Mouse (Mus musculus) spleen, adult 12 weeks (tissue): ENCODE results near the gene Ddt.

Experiments used
- DNase-seq: peaks from one replicate; pipeline ENCODE4 v3.0.0; 2022; ENCODE audit warnings: low spot score

Gene Ddt

DNA sequence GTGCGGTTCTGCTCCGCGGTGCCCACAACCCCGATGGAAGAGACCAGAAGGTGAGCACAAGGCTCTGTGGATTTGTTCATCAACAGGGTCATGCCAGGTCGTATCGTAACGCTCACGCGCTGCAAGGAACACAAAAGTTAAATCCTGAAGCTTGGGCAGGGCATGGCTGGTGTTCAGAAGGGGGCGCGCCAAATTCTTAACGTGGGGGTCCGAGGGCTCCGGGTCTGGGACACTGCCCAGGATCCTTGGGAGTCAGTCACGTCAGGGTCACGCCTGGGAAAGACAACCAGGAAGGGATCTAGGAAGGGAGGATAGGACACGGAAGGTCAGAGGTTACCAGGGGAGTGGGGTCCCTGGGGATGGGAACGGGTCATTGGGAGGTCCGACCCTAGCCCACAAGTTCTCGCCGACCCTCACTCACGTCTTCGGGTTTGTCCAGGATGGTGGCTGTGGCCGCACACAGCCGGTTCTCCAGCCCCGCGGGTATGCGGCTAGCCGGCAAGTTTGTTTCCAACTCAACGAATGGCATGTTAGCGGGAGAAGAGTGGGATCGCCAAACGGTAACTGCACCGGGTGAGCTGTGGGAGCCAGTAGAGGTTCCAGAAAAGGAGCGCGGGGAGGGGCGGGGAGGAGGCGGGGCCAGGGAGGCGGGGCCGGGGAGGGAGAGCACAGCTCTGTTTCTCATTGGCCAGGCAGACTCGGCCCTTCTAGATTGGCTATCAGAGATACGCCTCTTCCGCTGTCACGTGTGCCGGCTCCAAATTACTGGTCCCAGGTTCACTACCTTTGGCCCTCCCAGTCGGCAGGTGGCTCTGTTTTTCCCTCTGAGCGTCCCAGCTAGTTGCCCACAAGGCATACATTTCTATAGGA is at the start of gene Ddt:
TSS of gene Ddt (minus strand) at position 620 of the 870 bp plus-strand sequence.
- peak; percentile 71 for DNase-seq

- DNase-seq, result no peak
These were observed 49.2 kb upstream of the Ddt start, which contains the start of gene Gstt4 for GRCm38 (mm10) chr10:75822443-75822842. Gene Gstt4 (minus strand): TSS chr10:75822543.

DNA sequence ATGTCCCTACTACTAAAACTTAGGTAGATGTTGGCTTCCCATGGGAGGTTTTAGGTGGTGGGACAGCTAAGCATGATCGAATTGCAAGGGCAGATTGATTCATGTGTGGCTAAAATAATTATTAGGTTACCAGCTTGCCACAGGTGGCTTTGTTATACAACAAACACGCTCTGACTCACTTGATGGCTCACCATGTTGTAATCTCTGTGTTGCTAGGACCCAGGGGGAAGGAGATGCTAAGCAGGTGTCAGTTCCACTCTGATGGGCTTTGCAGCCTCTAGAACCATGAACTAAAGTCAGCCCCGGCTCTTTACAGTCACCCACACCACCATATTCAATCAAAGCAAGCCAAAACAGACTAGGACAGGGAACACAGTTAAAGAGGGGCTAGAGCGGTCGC is 46.7 kb upstream of the Ddt start:
- no peak for DNase-seq

GRCm38 (mm10) chr10:75818641-75819040 is 45.4 kb upstream of the Ddt start:
- DNase-seq, result no peak

DNA sequence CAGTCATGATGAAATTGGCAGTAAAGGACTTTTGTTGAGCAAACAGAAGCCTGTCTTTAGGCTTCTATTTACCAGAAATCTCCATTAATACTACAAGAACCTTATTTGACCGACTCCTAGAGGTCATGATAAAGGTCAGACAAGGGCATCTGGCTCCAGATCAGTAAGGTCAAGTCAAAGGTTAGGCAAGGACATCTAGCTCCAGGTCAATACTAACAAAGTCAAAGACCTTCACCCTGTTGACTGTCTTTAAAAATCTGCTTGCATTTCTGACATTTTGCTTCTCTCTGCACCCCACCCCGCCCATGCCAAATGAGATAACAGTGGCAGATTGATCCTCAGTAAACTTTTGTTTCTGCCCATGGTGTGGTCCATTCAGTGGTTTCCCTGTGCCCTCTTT is 31.0 kb upstream of the Ddt start:
- DNase-seq, result no peak

DNA sequence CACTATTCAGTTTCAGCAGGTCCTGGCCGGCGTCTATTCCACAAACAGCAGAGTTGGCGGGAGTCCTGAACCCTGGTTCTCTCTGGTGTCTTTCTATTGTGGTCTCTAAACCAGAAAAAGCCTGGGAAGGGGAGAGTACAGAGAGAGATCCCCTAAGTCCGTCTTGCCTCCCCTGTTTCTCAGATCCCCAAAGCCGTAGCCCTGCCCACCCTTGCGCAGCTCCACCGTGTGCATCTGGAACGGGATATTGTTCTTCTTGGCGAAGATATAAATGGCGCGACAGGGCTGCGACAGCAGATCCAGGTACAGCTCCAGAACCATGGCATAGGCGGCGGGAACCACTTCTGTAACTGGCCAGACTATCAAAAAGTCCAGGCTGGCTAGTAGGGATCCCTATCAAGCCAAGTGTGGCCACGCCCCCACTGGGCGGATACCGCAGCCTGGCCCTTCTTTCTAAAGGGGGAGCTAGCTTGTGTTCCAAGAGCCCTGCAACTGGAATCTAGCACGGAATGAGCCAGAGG is 25.0 kb upstream of the Ddt start, which contains the start of gene Gstt1:
TSS of gene Gstt1 (minus strand) at position 409 of the 521 bp plus-strand sequence.
- peak; percentile 66 for DNase-seq

DNA sequence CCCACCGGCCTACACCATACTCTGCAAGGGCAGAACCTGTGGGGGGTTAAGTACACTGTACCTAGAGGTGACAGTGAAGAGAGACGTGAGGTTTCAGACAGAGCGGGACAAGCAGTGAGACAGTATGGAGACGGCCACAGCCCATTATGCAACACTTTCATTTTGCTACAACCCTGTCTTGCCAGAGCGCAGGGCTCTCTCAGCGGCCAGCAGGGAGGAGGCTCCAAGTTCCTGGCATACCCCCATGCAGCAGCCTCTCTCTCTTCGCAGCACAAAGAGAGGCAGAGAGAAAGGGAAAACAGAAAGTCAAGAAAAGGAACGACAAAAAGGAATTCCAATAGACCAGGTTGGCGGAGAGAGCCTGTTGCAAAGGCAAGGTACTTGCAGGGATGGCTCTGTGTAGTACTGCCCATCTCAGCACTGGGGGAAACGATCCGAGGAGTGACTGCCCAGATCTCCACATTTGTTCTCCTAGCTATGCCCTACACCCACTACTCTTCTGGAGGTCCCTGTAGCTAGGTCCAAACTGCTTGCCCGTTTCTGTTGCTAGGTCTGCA is 24.5 kb upstream of the Ddt start:
- no peak for DNase-seq

DNA sequence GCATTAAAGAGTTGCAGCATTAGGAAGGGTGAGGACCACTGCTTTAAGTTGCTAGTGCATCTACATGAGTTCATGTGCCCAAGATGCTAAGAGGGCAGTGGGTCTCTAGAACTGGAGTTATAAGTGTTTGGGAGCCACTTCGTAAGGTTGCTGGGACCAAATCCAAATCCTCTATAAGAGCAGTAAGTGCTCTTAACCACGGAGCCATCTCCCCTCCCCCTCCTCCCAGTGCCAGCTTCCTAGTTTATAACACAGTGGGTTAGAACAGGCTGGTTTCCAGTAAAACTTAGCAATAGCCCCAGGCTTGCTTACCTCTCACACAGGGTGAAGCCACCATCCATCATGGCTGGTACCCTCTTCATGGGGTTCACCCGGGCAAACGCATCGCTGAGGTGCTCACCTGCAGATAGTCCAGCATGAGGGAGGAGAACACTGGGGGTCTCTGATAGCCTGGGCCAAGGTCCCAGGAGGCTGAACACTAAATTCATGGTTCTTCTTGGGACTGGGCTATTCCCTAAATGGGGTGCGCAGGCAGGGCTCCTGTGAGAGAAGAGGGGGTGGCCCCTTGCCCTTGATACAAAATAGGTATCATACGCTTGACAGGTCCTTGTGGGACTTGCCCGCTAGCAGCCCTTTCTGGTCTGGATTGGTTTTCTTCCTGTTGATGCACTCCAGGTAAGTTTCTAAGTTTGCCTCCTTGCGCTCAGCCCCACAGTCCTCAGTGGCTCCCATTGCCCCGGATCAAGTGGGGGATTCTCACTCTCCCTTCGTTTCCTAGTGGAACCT is 23.7 kb upstream of the Ddt start:
- DNase-seq, result no peak

DNA sequence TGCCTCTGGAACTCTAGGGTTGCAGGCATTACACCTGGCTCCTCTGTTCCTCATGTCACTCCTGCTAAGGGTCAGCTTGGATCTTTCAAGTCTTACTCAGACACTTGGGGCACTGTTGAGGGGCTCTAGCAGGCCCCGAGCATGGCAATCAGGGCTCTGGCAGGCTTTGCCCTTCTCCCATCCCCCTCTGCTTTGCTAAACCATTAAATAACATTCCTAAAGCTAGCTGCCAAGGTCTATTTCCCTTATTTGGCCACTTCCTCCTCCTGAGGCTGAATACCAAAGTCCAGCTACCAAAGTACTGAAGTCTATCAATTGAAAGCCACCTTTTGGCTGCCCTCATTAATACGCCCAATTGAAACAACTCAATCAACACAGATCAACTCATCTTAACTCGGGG is 21.7 kb upstream of the Ddt start:
- DNase-seq, result no peak

DNA sequence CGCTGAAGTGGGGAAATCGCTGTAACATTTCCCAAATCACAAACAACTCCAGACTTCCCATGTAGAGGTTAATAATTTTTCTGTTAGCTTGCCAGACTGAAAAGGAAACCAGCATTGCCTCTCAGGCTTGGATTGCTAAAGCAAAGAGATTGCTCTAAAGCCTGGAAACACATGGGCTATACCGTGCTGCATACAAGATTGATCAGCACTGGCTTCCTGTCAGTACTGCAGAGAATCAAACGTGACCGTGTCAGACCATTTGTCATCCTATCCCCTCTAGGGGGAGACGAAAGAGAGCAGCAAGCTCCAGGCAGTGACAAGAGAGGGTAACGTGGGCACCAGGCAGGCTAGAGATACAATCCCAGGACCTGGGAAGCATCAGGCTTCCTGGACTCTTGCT is 17.6 kb upstream of the Ddt start:
- no peak for DNase-seq

DNA sequence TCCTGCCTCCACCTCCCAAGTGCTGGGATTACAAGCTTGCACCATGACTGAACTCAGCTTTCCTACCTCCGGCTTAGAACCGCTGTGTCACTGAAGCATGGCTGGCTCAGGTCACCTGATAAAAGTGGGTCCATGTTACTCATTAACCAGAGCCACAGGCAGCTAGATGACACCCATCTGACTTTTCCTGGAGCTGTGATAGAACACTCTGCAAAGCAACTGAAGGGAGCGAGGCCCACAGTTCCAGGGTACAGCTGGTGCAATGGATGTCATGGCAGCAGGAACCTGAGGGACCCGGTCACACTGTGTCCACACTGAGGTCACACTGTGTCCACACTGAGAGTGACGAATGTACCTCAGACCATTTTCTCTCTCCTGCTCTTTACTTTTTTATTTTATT is 16.6 kb upstream of the Ddt start:
- no peak for DNase-seq

GRCm38 (mm10) chr10:75789081-75789735 is 16.0 kb upstream of the Ddt start:
- DNase-seq, result no peak

GRCm38 (mm10) chr10:75788277-75788676 is 15.1 kb upstream of the Ddt start:
- DNase-seq, result no peak

GRCm38 (mm10) chr10:75785442-75785841 is 12.2 kb upstream of the Ddt start:
- no peak for DNase-seq

DNA sequence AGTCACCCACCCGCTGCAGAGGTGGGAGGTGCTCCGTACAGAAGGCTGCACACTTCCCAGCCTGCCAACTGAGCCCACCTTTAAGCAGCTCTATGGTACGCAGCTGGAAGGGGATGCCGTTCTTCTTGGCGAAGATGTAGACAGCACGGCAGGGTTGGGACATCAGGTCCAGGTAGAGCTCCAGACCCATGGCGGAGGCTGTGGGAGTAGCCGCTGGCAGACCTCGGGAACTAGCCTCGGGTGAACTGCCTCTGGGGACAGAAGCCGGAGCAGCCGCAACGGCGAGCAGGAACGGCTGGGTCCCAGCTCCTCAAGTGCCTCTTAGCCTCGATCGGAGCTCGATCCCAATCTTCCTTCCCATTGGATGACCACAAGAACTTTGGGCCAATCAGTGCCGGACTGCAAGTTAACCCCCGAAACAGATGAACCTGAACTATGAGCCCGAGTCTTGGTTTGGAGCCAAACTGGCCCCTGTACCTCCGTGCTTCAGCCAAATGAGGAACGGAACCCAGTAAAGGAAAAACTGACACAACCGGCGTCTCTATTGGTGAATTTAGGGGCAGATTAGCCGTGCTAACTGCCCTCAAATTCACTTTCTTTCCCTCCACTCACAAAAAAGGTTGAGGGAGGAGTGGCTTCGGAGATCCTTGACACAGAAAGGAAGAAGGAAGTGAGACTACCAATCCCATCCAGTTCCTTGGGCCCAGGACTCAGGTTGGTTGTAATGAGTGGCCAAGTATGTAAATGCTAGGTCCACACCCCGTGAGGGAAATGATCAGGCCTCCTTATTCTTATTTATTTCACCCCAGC is 7.8 kb upstream of the Ddt start, which contains the start of the genes Gm20441 and Gstt3:
TSS of gene Gm20441 (minus strand) at position 186 of the 810 bp plus-strand sequence.
TSS of gene Gstt3 (minus strand) at position 646 of the 810 bp plus-strand sequence.
- DNase-seq, result no peak

- DNase-seq, result no peak
These were observed 6.3 kb upstream of the Ddt start for GRCm38 (mm10) chr10:75779206-75780174.

GRCm38 (mm10) chr10:75777885-75778284 is 4.7 kb upstream of the Ddt start:
- DNase-seq, result no peak

GRCm38 (mm10) chr10:75776562-75776961 is 3.3 kb upstream of the Ddt start:
- DNase-seq, result no peak

GRCm38 (mm10) chr10:75774587-75774986 is 1.4 kb upstream of the Ddt start:
- DNase-seq, result no peak

DNA sequence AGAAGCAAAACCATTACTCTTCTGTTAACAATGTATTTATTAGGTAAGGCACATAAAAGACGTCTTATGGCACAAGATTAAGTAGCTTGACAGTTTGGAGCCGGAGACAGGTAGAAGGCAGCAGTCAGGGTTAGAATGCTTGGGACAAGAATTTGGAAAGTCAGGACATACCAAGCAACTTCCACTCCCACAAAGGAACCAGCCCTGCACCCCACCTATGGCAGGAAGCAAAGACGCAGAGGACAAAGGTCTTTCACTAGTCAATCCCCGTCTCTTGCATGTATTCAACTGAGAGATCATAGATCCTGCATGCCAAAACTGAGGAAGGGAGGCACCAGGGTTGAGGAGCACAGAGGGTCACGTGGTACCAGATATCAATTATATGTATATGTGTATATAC is 888 bp upstream of the Ddt start:
- no peak for DNase-seq
